Mouse (Mus musculus) forebrain, embryonic 11.5 days (tissue): ENCODE measurements around the gene Wnt7b. TPM values are rescaled to one million over a fixed set of nuclear protein-coding genes. Genes with fewer than 3 reads are reported as not detected.
A peak's percentile ranks its signal among the peaks of the same experiment; 100 is the strongest.

Experiments
- ATAC-seq: fragments of 200-750 bp; cut with Nextera tagmentation; replicated peaks from 2 replicates; pipeline ENCODE4 v1.8.0; 2017; ENCODE audit warnings: moderate TSS enrichment; ENCODE audit not compliant: low FRiP score
- DNase-seq: peaks from one replicate; pipeline ENCODE4 v3.0.0-alpha.2; 2017; ENCODE audit warnings: low spot score
- H3K27ac ChIP-seq: fragments of 300-500 bp; sonication (generic); 2 replicates; pipeline ENCODE4 v1.5.1; 2014; ENCODE audit warnings: low read depth, low read length
- H3K27me3 ChIP-seq: fragments of 300-500 bp; sonication (generic); 2 replicates; pipeline ENCODE4 v1.6.1; 2014; ENCODE audit warnings: mild to moderate bottlenecking, low read length, mixed read lengths; ENCODE audit not compliant: control insufficient read depth, insufficient read depth
- H3K36me3 ChIP-seq: fragments of 300-500 bp; sonication (generic); 2 replicates; pipeline ENCODE4 v1.6.1; 2014; ENCODE audit warnings: mild to moderate bottlenecking, low read length, moderate library complexity, mixed read lengths; ENCODE audit not compliant: control insufficient read depth, insufficient read depth
- H3K4me1 ChIP-seq: fragments of 300-500 bp; sonication (generic); replicated peaks from 2 replicates; pipeline ENCODE4 v1.6.1; 2014; ENCODE audit warnings: low read length, mixed read lengths; ENCODE audit not compliant: control insufficient read depth, insufficient read depth
- H3K4me2 ChIP-seq: fragments of 300-500 bp; sonication (generic); 2 replicates; pipeline ENCODE4 v1.6.1; 2014; ENCODE audit warnings: low read depth, mild to moderate bottlenecking, low read length, moderate library complexity, mixed read lengths; ENCODE audit not compliant: severe bottlenecking
- H3K4me3 ChIP-seq: fragments of 300-500 bp; sonication (generic); 2 replicates; pipeline ENCODE4 v1.5.1; 2014; ENCODE audit warnings: low read depth, low read length
- H3K9ac ChIP-seq: fragments of 300-500 bp; sonication (generic); 2 replicates; pipeline ENCODE4 v1.6.1; 2014; ENCODE audit warnings: low read length
- H3K9me3 ChIP-seq: fragments of 300-500 bp; sonication (generic); 2 replicates; pipeline ENCODE4 v1.6.1; 2016; ENCODE audit warnings: low read length, mixed read lengths; ENCODE audit not compliant: control insufficient read depth
- WGBS: fragments of 180-500 bp; shearing (Covaris S2); extraction: QIAGEN DNeasy Blood & Tissue Kit; methylation state at CpG from one replicate; pipeline ENCODE4 v1.1.7; 2014; 5-methylcytosine and 5-hydroxymethylcytosine counted together
- polyA plus RNA-seq: library from polyadenylated mRNA; unstranded; fragments of >200 nt; fragmentation: Nextera tagmentation; extraction: Ambion mirVana; gene quantifications from 2 replicates; pipeline ENCODE4 v1.2.1, GENCODE M21; 2014

Gene Wnt7b
- polyA plus RNA-seq, 1 experiment from 2014 or later, result 153 TPM

DNA sequence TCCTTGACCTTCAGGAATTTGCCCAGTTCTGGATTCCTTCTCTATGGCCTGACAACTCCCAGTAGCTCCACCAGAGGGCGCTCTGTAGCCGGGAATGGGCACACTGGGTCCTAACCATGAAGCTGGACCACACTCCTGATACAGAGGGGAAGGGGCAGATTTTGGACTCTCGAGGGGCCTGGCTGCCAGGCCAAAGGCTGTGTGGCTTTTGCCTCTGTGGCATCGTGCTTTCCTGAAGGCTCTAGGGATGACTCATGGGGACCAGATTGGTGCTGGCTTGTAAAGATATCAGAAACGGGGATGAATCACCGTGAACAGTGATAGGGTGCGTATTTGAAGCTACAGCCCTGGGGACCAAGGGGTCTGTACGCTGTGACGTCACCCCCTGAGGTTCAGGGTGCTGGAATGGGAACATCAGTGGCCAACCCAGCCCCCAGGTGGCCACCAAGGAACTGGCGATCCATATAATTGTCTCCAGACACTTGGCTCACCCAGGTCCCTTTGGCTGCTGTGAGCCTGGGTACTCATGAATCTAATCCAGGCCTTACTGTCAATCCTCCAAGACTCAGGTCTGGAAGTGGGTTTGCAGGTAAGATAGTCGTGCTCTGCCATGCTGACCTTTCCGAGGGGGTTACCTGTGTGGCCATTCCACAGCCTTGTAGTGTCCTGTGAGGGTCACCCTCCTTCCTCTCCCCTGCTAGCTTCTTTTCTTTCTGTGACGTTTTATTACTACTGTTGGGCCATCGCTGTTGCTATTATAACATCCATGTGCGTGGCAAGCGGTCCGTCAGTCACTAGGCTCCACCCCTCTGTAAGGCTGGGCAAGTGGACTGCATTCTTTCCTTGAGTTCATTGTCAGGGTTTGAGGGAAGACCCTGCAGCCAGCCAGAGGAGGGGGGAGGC, 17.0 kb upstream of the Wnt7b start:
- Histone ChIP-seq H3K36me3 (no peaks in the 10 kb centered on the region), H3K4me1 (no peaks in the 10 kb centered on the region), H3K4me2 (no peak overlapping the region), H3K9me3 (no peaks in the 10 kb centered on the region), H3K4me3 (no peak overlapping the region), H3K9ac (no peak overlapping the region), H3K27me3 (no peaks in the 10 kb centered on the region), H3K27ac (no peak overlapping the region)
- WGBS, result 53% methylated on average over 17 of the region's 17 CpGs
- DNase-seq (peak; percentile 86), ATAC-seq (no peak)

DNA sequence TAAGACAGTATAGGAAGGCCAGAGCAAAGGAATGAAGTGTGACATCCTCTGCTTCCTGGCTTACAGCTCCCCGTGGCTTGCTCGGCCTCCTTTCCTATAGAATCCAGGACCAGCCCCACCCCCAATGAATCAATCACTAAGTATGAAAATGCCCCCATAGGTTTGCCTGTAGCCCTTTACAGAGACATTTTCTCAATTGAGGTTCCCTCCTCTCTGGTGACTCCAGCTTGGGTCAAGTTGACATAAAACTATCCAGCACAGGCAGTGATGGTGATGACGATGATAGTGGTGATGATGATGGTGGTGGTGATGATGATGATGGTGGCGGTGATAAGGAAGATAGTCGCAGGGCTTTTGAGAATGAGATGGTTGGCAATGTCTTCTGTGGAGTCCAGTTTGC, 16.2 kb upstream of the Wnt7b start:
- no peak for ATAC-seq
- H3K27ac ChIP-seq, result no peak overlapping the region
- 76% methylated on average over 5 of the region's 5 CpGs for WGBS

GRCm38 (mm10) chr15:85597403-85597802, 15.1 kb upstream of the Wnt7b start:
- no peaks in the 10 kb centered on the region for H3K27me3 ChIP-seq
- no peak overlapping the region for H3K27ac ChIP-seq
- DNase-seq (peak; percentile 42), ATAC-seq (no peak)
- no peak overlapping the region for H3K9ac ChIP-seq
- H3K4me2 ChIP-seq, result no peak overlapping the region
- H3K36me3 ChIP-seq, result no peaks in the 10 kb centered on the region
- 60% methylated on average over 3 of the region's 3 CpGs for WGBS
- no peaks in the 10 kb centered on the region for H3K4me1 ChIP-seq
- no peak overlapping the region for H3K4me3 ChIP-seq
- no peaks in the 10 kb centered on the region for H3K9me3 ChIP-seq

More for the DNA sequence above, 16.2 kb upstream of the Wnt7b start:
- H3K9ac ChIP-seq, result no peak overlapping the region
- H3K4me1 ChIP-seq, result no peaks in the 10 kb centered on the region
- no peak for DNase-seq
- no peaks in the 10 kb centered on the region for H3K9me3 ChIP-seq
- H3K27me3 ChIP-seq, result no peaks in the 10 kb centered on the region
- no peak overlapping the region for H3K4me3 ChIP-seq
- H3K36me3 ChIP-seq, result no peaks in the 10 kb centered on the region
- H3K4me2 ChIP-seq, result no peak overlapping the region

- no peak overlapping the region for H3K27ac ChIP-seq
- 84% methylated on average over 4 of the region's 4 CpGs for WGBS
- no peak overlapping the region for H3K4me2 ChIP-seq
- H3K9me3 ChIP-seq, result no peaks in the 10 kb centered on the region
- H3K36me3 ChIP-seq, result no peaks in the 10 kb centered on the region
- no peaks in the 10 kb centered on the region for H3K27me3 ChIP-seq
- ATAC-seq (no peak), DNase-seq (no peak)
- no peak overlapping the region for H3K9ac ChIP-seq
- H3K4me3 ChIP-seq, result no peak overlapping the region
- H3K4me1 ChIP-seq, result no peaks in the 10 kb centered on the region
These were observed 10.4 kb upstream of the Wnt7b start for GRCm38 (mm10) chr15:85592674-85593073.

DNA sequence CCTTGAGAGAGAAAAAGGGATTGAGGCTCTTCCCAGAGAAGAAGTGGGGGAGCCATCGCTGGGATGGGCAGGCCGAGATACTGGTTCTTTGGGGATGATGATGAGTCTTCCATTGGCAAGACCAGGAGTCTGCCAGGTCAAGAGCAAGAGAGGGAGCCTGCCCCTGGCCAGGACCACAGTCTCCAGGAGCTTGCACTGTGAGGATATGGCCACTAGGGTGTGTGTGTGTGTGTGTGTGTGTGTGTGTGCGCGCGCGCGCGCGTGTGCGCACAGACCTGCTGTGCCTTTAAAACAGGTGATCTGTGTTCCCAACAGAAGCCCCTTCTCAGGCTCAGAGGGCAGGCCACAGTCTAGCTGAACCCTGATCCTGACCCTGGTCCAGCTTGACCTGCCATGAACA, 8.6 kb upstream of the Wnt7b start:
- 89% methylated on average over 10 of the region's 10 CpGs for WGBS
- ATAC-seq (no peak), DNase-seq (no peak)
- no peaks in the 10 kb centered on the region for H3K9me3 ChIP-seq
- no peaks in the 10 kb centered on the region for H3K36me3 ChIP-seq
- no peaks in the 10 kb centered on the region for H3K27me3 ChIP-seq
- no peak overlapping the region for H3K4me2 ChIP-seq
- H3K9ac ChIP-seq, result no peak overlapping the region
- no peaks in the 10 kb centered on the region for H3K4me1 ChIP-seq
- H3K4me3 ChIP-seq, result no peak overlapping the region
- no peak overlapping the region for H3K27ac ChIP-seq

DNA sequence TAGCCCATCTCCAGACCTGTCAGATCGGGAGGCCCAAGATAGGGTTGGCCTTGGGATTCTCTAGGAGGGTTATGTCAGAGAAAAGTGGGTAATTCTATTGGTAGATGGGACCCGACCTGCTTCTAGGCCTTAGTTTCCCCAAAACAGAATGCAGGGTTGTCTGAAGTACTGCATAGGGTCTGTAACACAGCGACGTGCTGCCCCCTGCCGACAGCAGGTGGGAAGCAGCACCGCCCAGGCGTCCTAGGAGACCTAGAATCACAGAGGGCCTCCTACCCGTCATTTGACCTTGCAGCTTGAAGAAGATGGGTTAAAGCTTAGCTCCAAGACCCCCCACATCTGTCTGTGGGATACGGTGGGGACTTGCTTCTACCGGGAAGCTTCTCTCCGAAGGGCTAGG, 1.2 kb upstream of the Wnt7b start:
- Histone ChIP-seq H3K9ac (no peak overlapping the region), H3K27me3 (peaks cover 33% of the 10 kb centered on the region), H3K4me2 (no peak overlapping the region), H3K9me3 (no peaks in the 10 kb centered on the region), H3K4me3 (no peak overlapping the region), H3K36me3 (no peaks in the 10 kb centered on the region), H3K27ac (no peak overlapping the region), H3K4me1 (peaks cover 14% of the 10 kb centered on the region; the same call in 1 of the 2 replicates)
- DNase-seq (peak; percentile 91), ATAC-seq (peak; percentile 56; the same call in 1 of the 2 replicates)
- WGBS, result 3% methylated on average over 11 of the region's 11 CpGs

DNA sequence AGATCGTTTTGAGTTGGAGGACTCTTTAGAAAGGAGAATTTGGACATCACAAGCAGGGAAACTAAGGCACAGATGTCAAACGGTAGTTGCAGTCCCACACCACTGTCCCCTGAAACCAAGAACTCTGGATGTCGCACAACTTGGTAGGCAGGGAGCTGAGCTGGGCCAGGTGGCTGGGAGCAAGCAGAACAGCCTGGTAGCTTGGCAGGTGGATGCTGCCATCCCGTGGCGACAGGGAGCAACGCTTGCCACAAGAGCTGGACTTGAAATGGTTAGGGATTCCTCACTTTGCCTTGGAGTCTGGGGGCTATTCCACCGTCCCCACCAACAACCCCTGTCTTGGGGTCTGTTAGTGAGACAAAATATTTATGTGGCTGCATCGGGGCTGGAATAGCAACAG, 751 bp upstream of the Wnt7b start:
- Histone ChIP-seq H3K9me3 (no peaks in the 10 kb centered on the region), H3K4me2 (peak overlapping the region; percentile 97), H3K4me3 (no peak overlapping the region; the same call in 1 of the 2 replicates), H3K9ac (no peak overlapping the region), H3K36me3 (no peaks in the 10 kb centered on the region), H3K27ac (no peak overlapping the region), H3K4me1 (peaks cover 16% of the 10 kb centered on the region; the same call in 1 of the 2 replicates), H3K27me3 (peaks cover 35% of the 10 kb centered on the region)
- ATAC-seq, result peak; percentile 70
- 1% methylated on average over 8 of the region's 8 CpGs for WGBS
- peak; percentile 94 for DNase-seq

DNA sequence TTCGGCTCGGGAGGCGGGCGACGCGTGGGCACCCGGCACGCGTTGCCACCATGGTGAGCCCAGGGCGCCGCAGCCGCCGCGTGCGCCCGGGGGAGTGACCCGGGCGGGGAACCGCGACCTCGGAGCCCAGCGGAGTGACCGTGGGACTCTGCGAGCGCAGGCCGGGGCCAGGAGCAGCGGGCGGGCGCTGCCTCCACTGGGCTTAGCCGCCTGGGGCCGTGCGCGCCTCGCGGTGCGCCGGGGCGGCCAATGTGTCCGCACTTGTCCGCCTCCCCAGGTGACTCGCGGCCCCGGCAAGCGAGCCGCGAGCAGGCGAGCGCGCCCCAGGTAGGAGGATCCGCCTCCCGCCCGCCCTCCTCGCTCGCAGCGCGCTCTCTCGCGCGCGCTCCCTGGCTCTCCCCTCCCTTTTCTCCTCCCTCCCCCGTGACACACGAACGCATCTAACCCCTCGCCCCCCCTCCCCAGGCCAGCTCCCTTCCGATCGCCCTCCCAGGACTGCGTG, 659 bp downstream of the Wnt7b start:
- H3K36me3 ChIP-seq, result no peaks in the 10 kb centered on the region
- H3K4me2 ChIP-seq, result peak overlapping the region; percentile 97
- no peaks in the 10 kb centered on the region for H3K9me3 ChIP-seq
- ATAC-seq (peak; percentile 22; the same call in 1 of the 2 replicates), DNase-seq (peak; percentile 78)
- peak overlapping the region; percentile 93 for H3K9ac ChIP-seq
- H3K4me3 ChIP-seq, result peak overlapping the region; percentile 84
- H3K4me1 ChIP-seq, result peaks cover 25% of the 10 kb centered on the region
- peak overlapping the region; percentile 86 for H3K27ac ChIP-seq
- under 1% methylated on average over 56 of the region's 67 CpGs for WGBS
- H3K27me3 ChIP-seq, result peaks cover 46% of the 10 kb centered on the region
